ENCODE assay signal across 8 mouse cellular contexts in genomic region chr17:21008382-21009331, GRCm38 (mm10). TPM values are rescaled to one million over a fixed set of nuclear protein-coding genes. Genes with fewer than 3 reads are reported as not detected.
DNase-seq lines count a peak whose midpoint lies in the region; ATAC-seq and TF ChIP-seq lines count a peak whose summit lies in the region.

Zfp160 (plus strand) TSS chr17:21008903.

- intact Hi-C loops in heart, postnatal 10 days (cut with DNase I), result loop anchor here (2.0 kb wide), 1 partner anchor 58 kb away; no protein-coding TSS in a partner anchor

- H3K4me2 ChIP-seq in forebrain, embryonic 13.5 days, result peak within 1 kb of the TSS; percentile 80
- peak within 1 kb of the TSS; percentile 81 for H3K4me2 ChIP-seq in liver, postnatal 0 days (ENCODE audit: low read depth, low read length)
- H3K4me2 ChIP-seq in neural tube, embryonic 14.5 days (ENCODE audit: low read depth, low read length), result peak within 1 kb of the TSS; percentile 84

- peak; percentile 91 to 95 for DNase-seq in heart, postnatal 10 days
- peak; percentile 89 for DNase-seq in large intestine, adult 2 months (ENCODE audit: low read depth, low spot score)
- peak; percentile 86 for DNase-seq in liver, postnatal 0 days
- DNase-seq in testis, postnatal 10 days (ENCODE audit: low spot score), result peak; percentile 81

- TF ChIP-seq CTCF in ES-Bruce4 (IDR thresholded peaks at IDR 0.05; ENCODE audit: low read depth, low read length), result no peak
- TF ChIP-seq CTCF in liver, postnatal 0 days (IDR thresholded peaks at IDR 0.05; ENCODE audit: low read depth), result 0 out of 2 replicates have a peak, but pooled peaks have one; percentile 1

- H3K27ac ChIP-seq in ES-Bruce4 (ENCODE audit: insufficient read depth, low read length), result no peak within 1 kb of the TSS
- H3K27ac ChIP-seq in forebrain, embryonic 13.5 days, result peak within 1 kb of the TSS; percentile 89
- H3K27ac ChIP-seq in liver, postnatal 0 days (ENCODE audit: low read depth), result peak within 1 kb of the TSS; percentile 94
- H3K27ac ChIP-seq in neural tube, embryonic 14.5 days (ENCODE audit: low read depth, low read length), result peak within 1 kb of the TSS; percentile 90

- H3K4me1 ChIP-seq in ES-Bruce4 (ENCODE audit: control insufficient read depth, insufficient read depth, low read length), result peaks cover 1% of the 10 kb centered on the region
- H3K4me1 ChIP-seq in forebrain, embryonic 13.5 days, result peaks cover 15% of the 10 kb centered on the region
- H3K4me1 ChIP-seq in liver, postnatal 0 days (ENCODE audit: insufficient read depth), result peaks cover 12% of the 10 kb centered on the region
- H3K4me1 ChIP-seq in neural tube, embryonic 14.5 days (ENCODE audit: control insufficient read depth, insufficient read depth, low read length), result peaks cover 9% of the 10 kb centered on the region; the same call in 1 of the 2 replicates

- peak within 1 kb of the TSS; percentile 93 for H3K4me3 ChIP-seq in ES-Bruce4 (ENCODE audit: low read depth, low read length)
- peak within 1 kb of the TSS; percentile 83 for H3K4me3 ChIP-seq in forebrain, embryonic 13.5 days
- H3K4me3 ChIP-seq in liver, postnatal 0 days (ENCODE audit: low read depth, low read length), result peak within 1 kb of the TSS; percentile 92
- peak within 1 kb of the TSS; percentile 72 for H3K4me3 ChIP-seq in neural tube, embryonic 14.5 days (ENCODE audit: low read depth, low read length)

- peaks cover 6% of the 10 kb centered on the region for H3K36me3 ChIP-seq in ES-Bruce4 (ENCODE audit: control insufficient read depth, insufficient read depth, low read length, poor library complexity, severe bottlenecking)
- H3K36me3 ChIP-seq in forebrain, embryonic 13.5 days (ENCODE audit: poor library complexity, severe bottlenecking), result peaks cover 18% of the 10 kb centered on the region
- peaks cover 5% of the 10 kb centered on the region for H3K36me3 ChIP-seq in liver, postnatal 0 days (replicated peaks; ENCODE audit: insufficient read depth, low read length)
- H3K36me3 ChIP-seq in neural tube, embryonic 14.5 days (ENCODE audit: control insufficient read depth, insufficient read depth, low read length), result peaks cover 6% of the 10 kb centered on the region

- H3K9ac ChIP-seq in ES-Bruce4 (ENCODE audit: low read depth, poor library complexity, severe bottlenecking), result peak within 1 kb of the TSS; percentile 63
- H3K9ac ChIP-seq in forebrain, embryonic 13.5 days, result peak within 1 kb of the TSS; percentile 89
- peak within 1 kb of the TSS; percentile 85 for H3K9ac ChIP-seq in liver, postnatal 0 days (replicated peaks)
- peak within 1 kb of the TSS; percentile 85 for H3K9ac ChIP-seq in neural tube, embryonic 14.5 days (replicated peaks; ENCODE audit: low read depth, low read length)

- H3K9me3 ChIP-seq in ES-Bruce4 (replicated peaks; ENCODE audit: control insufficient read depth, insufficient read depth, low read length, poor library complexity, severe bottlenecking), result no peaks in the 10 kb centered on the region
- H3K9me3 ChIP-seq in forebrain, embryonic 13.5 days (replicated peaks), result no peaks in the 10 kb centered on the region
- H3K9me3 ChIP-seq in liver, postnatal 0 days (ENCODE audit: low read length), result no peaks in the 10 kb centered on the region
- no peaks in the 10 kb centered on the region for H3K9me3 ChIP-seq in neural tube, embryonic 14.5 days (ENCODE audit: control insufficient read depth, low read length)

- peak; percentile 73 for TF ChIP-seq POLR2A in ES-Bruce4 (IDR thresholded peaks at IDR 0.05; ENCODE audit: insufficient read depth, low read length)

- 6% methylated on average over 36 of the region's 36 CpGs for WGBS in forebrain, embryonic 13.5 days
- 4% methylated on average over 36 of the region's 36 CpGs for WGBS in large intestine, adult 2 months
- WGBS in liver, postnatal 0 days (ENCODE audit: insufficient replicate concordance), result 5% methylated on average over 36 of the region's 36 CpGs
- 6% methylated on average over 36 of the region's 36 CpGs for WGBS in neural tube, embryonic 14.5 days

- no peak for TF ChIP-seq EP300 in ES-Bruce4 (IDR thresholded peaks at IDR 0.05; ENCODE audit: insufficient read depth, low read depth, low read length)
- TF ChIP-seq EP300 in liver, postnatal 0 days (IDR thresholded peaks at IDR 0.05; ENCODE audit: low read depth), result peak; percentile 35; the same call in 1 of the 2 replicates

- H3K27me3 ChIP-seq in ES-Bruce4 (ENCODE audit: control insufficient read depth, insufficient read depth, low read length, poor library complexity, severe bottlenecking), result no peaks in the 10 kb centered on the region
- H3K27me3 ChIP-seq in forebrain, embryonic 13.5 days, result no peaks in the 10 kb centered on the region
- no peaks in the 10 kb centered on the region for H3K27me3 ChIP-seq in liver, postnatal 0 days (ENCODE audit: insufficient read depth, low read length)
- H3K27me3 ChIP-seq in neural tube, embryonic 14.5 days (ENCODE audit: control insufficient read depth, insufficient read depth, low read length), result no peaks in the 10 kb centered on the region

- ATAC-seq in cerebellum, adult (ENCODE audit: insufficient number of reproducible peaks, low FRiP score, low TSS enrichment), result peak; percentile 99
- peak; percentile 98 for ATAC-seq in forebrain, embryonic 13.5 days
- ATAC-seq in liver, postnatal 0 days, result peak; percentile 96
- ATAC-seq in neural tube, embryonic 14.5 days (ENCODE audit: low read depth), result peak; percentile 98

RNA-seq across cellular contexts. Expression of gene Zfp160, which starts in this region (rescaled TPM):
- 19.4 and 22.3 TPM in 2 replicates for polyA plus RNA-seq in ES-Bruce4 (2011; ENCODE audit: insufficient read depth, insufficient read length, low read depth, missing spikeins)
- polyA plus RNA-seq in forebrain, embryonic 13.5 days (2015; fragmentation: Nextera tagmentation; extraction: Ambion mirVana), result 19.0 and 21.6 TPM in 2 replicates
- total RNA-seq in heart, postnatal 10 days (2021), result 10 to 100 TPM; 16.3 to 16.4 TPM
- polyA plus RNA-seq in large intestine, adult 2 months (2012; rRNA removed), result 2.4 and 3.4 TPM in 2 replicates
- 2.5 and 3.3 TPM in 2 replicates for polyA plus RNA-seq in liver, postnatal 0 days (2015; fragmentation: Nextera tagmentation; extraction: Ambion mirVana)
- 21.5 and 22.2 TPM in 2 replicates for polyA plus RNA-seq in neural tube, embryonic 14.5 days (2014; fragmentation: Nextera tagmentation; extraction: Ambion mirVana)
